ENCODE assay signal across 8 mouse cellular contexts in the genomic region with DNA sequence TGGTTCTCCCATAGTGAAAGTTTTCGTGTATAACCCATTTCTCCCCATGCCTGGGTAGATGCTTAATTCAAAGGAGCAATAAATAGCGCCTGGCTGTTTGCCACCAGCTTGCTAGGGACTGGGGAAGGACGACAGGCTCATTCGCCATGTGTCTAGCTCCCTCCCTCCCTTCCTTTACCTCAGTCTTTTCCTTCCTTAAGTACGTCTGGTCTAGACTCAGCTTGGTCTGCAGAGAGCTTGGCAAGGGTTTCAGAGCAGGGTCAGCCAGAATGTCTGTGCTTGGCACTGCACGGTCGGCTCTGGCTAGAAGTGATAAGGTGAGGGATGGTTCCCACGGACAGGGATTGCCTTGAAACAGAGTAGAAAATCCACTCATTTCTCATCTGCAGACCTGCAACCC.
DNase-seq lines count a peak whose midpoint lies in the region; ATAC-seq lines count a peak whose summit lies in the region.

No protein-coding gene starts in this region.

- H3K4me3 ChIP-seq in midbrain, embryonic 14.5 days (replicated peaks; ENCODE audit: low read depth, low read length), result no peak overlapping the region
- no peak overlapping the region for H3K4me3 ChIP-seq in midbrain, embryonic 13.5 days (replicated peaks)

- H3K4me1 ChIP-seq in midbrain, embryonic 14.5 days (ENCODE audit: control insufficient read depth, insufficient read depth, low read length), result no peaks in the 10 kb centered on the region
- no peaks in the 10 kb centered on the region for H3K4me1 ChIP-seq in midbrain, embryonic 13.5 days (replicated peaks)

- DNase-seq in adrenal gland, adult (ENCODE audit: inconsistent age in 2 of 2, low spot score in 1 of 2), result peak; percentile 18 to 60
- no peak for DNase-seq in adrenal gland, postnatal 4 days (ENCODE audit: low spot score in 2 of 2)
- peak; percentile 26 for DNase-seq in midbrain, embryonic 14.5 days
- DNase-seq in heart, adult 11 months, result peak; percentile 95
- DNase-seq in lung, postnatal 14 days, result peak; percentile 18
- no peak for DNase-seq in left cerebral cortex, adult 9 months (ENCODE audit: low spot score in 2 of 2)
- no peak for DNase-seq in spleen, postnatal 4 days (ENCODE audit: low spot score in 2 of 2)

- no peak overlapping the region for H3K9ac ChIP-seq in midbrain, embryonic 14.5 days (replicated peaks; ENCODE audit: low read length)
- no peak overlapping the region for H3K9ac ChIP-seq in midbrain, embryonic 13.5 days (replicated peaks)

- no peaks in the 10 kb centered on the region for H3K36me3 ChIP-seq in midbrain, embryonic 14.5 days (ENCODE audit: control insufficient read depth, insufficient read depth, low read length)
- H3K36me3 ChIP-seq in midbrain, embryonic 13.5 days, result no peaks in the 10 kb centered on the region

- 54% methylated on average over 8 of the region's 8 CpGs for WGBS in midbrain, embryonic 14.5 days
- WGBS in midbrain, embryonic 13.5 days, result 56% methylated on average over 8 of the region's 8 CpGs

- H3K27ac ChIP-seq in midbrain, embryonic 14.5 days (replicated peaks; ENCODE audit: low read depth, low read length), result no peak overlapping the region
- H3K27ac ChIP-seq in midbrain, embryonic 13.5 days, result no peak overlapping the region

- no peaks in the 10 kb centered on the region for H3K9me3 ChIP-seq in midbrain, embryonic 14.5 days (ENCODE audit: control insufficient read depth, low read length)
- H3K9me3 ChIP-seq in midbrain, embryonic 13.5 days, result no peaks in the 10 kb centered on the region

- no peak overlapping the region for H3K4me2 ChIP-seq in midbrain, embryonic 14.5 days (ENCODE audit: low read length)
- H3K4me2 ChIP-seq in midbrain, embryonic 13.5 days (replicated peaks), result no peak overlapping the region

- no peak for ATAC-seq in midbrain, embryonic 14.5 days (ENCODE audit: low FRiP score, low TSS enrichment)
- ATAC-seq in midbrain, embryonic 13.5 days, result no peak

- no peaks in the 10 kb centered on the region for H3K27me3 ChIP-seq in midbrain, embryonic 14.5 days (ENCODE audit: control insufficient read depth, insufficient read depth, low read length)
- no peaks in the 10 kb centered on the region for H3K27me3 ChIP-seq in midbrain, embryonic 13.5 days

Comparison
In these comparisons a context has a peak if more than half of its experiments do, and no peak if none do; other contexts are left out.
1. DNase-seq: peak in adrenal gland, adult (2 of 2), midbrain, embryonic 14.5 days (single experiment), heart, adult 11 months (single experiment) and lung, postnatal 14 days (single experiment); none in adrenal gland, postnatal 4 days (0 of 2), left cerebral cortex, adult 9 months (0 of 2) and spleen, postnatal 4 days (0 of 2).